Mouse (Mus musculus) forebrain, embryonic 14.5 days (tissue): Measurements from ENCODE around the gene Shroom1. TPM values are rescaled to one million over a fixed set of nuclear protein-coding genes. Genes with fewer than 3 reads are reported as not detected.
A peak's percentile ranks its signal among the peaks of the same experiment; 100 is the strongest.
"Not testable (repeated sequence)": the region's sequence is repeated elsewhere in the genome, so short reads cannot be mapped to it uniquely, and the experiment has no call there.

ENCODE experiments used
- ATAC-seq: fragments of 200-750 bp; cut with Nextera tagmentation; 2 replicates; pipeline ENCODE4 v1.8.0; 2017; ENCODE audit warnings: mild to moderate bottlenecking, moderate library complexity
- DNase-seq: peaks from one replicate; pipeline ENCODE4 v3.0.0-alpha.2; 2015; ENCODE audit warnings: low spot score
- H3K27ac ChIP-seq: fragments of 300-500 bp; sonication (generic); 2 replicates; pipeline ENCODE4 v1.5.1; 2014; ENCODE audit warnings: low read depth, mild to moderate bottlenecking, control low read depth, low read length, moderate library complexity
- H3K27me3 ChIP-seq: fragments of 300-500 bp; sonication (generic); replicated peaks from 2 replicates; pipeline ENCODE4 v1.6.1; 2014; ENCODE audit warnings: low read length, control low read depth, mixed read lengths; ENCODE audit not compliant: control insufficient read depth, insufficient read depth
- H3K36me3 ChIP-seq: fragments of 300-500 bp; sonication (generic); 2 replicates; pipeline ENCODE4 v1.6.1; 2014; ENCODE audit warnings: low read length, control low read depth; ENCODE audit not compliant: control insufficient read depth, insufficient read depth
- H3K4me1 ChIP-seq: fragments of 300-500 bp; sonication (generic); 2 replicates; pipeline ENCODE4 v1.6.1; 2014; ENCODE audit warnings: antibody characterized with exemption, low read length, control low read depth; ENCODE audit not compliant: control insufficient read depth, insufficient read depth
- H3K4me2 ChIP-seq: fragments of 300-500 bp; sonication (generic); 2 replicates; pipeline ENCODE4 v1.6.1; 2014; ENCODE audit warnings: mild to moderate bottlenecking, control low read depth, low read length
- H3K4me3 ChIP-seq: fragments of 300-500 bp; sonication (generic); 2 replicates; pipeline ENCODE4 v1.5.1; 2014; ENCODE audit warnings: low read depth, low read length, control low read depth
- H3K9ac ChIP-seq: fragments of 300-500 bp; sonication (generic); 2 replicates; pipeline ENCODE4 v1.6.1; 2014; ENCODE audit warnings: mild to moderate bottlenecking, low read length, control low read depth, moderate library complexity
- H3K9me3 ChIP-seq: fragments of 300-500 bp; sonication (generic); replicated peaks from 2 replicates; pipeline ENCODE4 v1.6.1; 2016; ENCODE audit warnings: low read length, control low read depth, mixed read lengths; ENCODE audit not compliant: control insufficient read depth
- WGBS: fragments of 180-500 bp; shearing (Covaris S2); extraction: QIAGEN DNeasy Blood & Tissue Kit; methylation state at CpG from one replicate; pipeline ENCODE4 v1.1.7; 2014; 5-methylcytosine and 5-hydroxymethylcytosine counted together
- polyA plus RNA-seq: library from polyadenylated mRNA; unstranded; fragments of >200 nt; fragmentation: Nextera tagmentation; extraction: Ambion mirVana; gene quantifications from 2 replicates; pipeline ENCODE4 v1.2.1, GENCODE M21; 2014

Gene Shroom1
- polyA plus RNA-seq: 1.5 and 1.7 TPM in 2 replicates

DNA sequence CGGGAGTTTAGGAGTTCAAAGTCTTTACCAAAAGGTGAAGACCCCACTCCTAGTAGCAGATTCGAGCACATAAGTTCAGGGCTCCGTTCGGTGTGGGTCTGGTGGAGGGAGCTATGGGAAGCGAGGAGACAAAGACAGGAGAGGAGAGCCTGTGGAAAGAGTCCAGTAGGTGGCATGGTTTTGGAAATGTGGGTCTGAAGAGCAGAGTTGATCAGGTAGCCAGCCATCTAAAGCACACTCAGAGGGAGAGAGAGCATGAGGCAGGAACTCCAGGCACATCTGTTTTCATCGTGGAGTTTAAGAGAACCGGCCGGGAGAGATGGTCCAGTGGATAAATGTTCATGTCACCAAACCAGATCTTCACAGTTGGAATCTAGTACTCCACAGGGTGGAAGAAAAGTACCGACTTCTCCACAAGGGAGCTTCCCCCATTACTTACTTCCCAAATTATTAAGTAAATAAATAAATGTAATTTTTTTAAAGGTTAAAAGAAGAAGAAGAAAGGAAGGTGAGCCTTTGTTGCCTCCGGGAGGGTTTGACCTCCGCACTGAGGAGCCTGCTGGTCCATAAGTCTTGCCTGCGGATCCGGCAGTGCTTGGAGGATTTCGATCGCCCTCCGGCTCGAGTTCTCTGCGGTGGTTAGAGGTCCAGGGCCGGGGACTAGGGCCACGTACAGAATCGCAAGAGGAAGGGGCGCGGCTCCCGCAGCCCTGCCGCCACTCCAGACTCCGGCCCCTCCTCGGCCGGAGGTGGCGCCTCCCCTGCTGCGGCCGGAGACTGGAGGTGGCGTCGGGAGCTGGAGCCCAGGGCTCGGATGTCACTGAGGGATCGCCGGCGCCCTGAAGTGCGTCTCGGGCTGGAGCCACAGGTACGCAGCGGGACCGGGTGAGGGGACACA lies at the start of gene Shroom1, which contains the start of gene Gm10447:
TSS of gene Shroom1 (plus strand) at position 732 of the 898 bp plus-strand sequence.
TSS of gene Gm10447 (minus strand) at position 637 of the 898 bp plus-strand sequence.
- H3K9me3 ChIP-seq: no peaks in the 10 kb centered on the region
- peak within 1 kb of the TSS; percentile 39 for H3K4me3 ChIP-seq
- H3K27ac ChIP-seq: no peak within 1 kb of the TSS
- WGBS: 3% methylated on average over 41 of the region's 42 CpGs
- peak within 1 kb of the TSS; percentile 78 for H3K4me2 ChIP-seq
- no peaks in the 10 kb centered on the region for H3K4me1 ChIP-seq
- peak within 1 kb of the TSS; percentile 58 for H3K9ac ChIP-seq
- ATAC-seq (peak; percentile 50; the same call in 1 of the 2 replicates), DNase-seq (peak; percentile 31)
- H3K36me3 ChIP-seq: no peaks in the 10 kb centered on the region
- peaks cover 28% of the 10 kb centered on the region for H3K27me3 ChIP-seq

DNA sequence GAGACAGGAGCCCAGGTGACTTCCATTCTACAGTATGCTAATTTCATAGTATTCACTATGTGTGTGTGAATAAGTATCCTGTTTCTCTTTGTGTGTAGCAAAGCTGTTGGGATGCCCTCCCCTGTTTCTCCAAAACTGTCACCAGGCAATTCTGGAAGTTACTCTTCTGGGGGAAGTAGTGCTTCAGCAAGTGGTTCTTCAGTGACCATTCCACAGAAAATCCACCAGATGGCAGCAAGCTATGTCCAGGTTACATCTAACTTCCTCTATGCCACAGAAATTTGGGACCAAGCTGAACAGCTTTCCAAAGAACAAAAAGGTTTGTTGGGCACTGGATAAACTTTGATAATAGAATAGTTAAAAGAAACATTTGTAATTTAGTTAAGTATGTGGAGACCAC lies 45.3 kb upstream of the Shroom1 start:
- peak; percentile 53 for DNase-seq

DNA sequence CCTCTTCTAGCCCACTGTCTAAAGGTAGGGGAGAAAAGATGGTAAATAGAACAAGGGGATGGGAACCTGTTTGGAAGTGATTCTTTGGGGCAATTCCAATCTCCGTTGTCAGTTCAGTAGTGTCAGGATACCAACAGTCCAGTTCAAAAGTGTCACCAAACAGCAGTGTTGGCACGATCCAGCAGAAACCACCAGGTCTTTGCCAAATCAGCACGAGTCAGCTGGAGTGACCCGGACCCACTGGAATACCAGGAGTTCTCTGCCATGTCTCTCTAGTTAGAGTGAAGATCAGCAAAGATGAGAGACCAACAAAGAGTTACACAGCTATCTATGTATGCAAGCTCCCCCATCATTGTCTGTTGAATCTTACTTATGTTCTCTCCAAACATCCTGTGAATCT lies 43.1 kb upstream of the Shroom1 start:
- no peak overlapping the region for H3K4me2 ChIP-seq
- 97% methylated on average over 4 of the region's 4 CpGs for WGBS
- H3K27me3 ChIP-seq: no peaks in the 10 kb centered on the region
- DNase-seq: no peak
- H3K9me3 ChIP-seq: no peaks in the 10 kb centered on the region
- H3K4me3 ChIP-seq: no peak overlapping the region
- no peaks in the 10 kb centered on the region for H3K4me1 ChIP-seq
- H3K9ac ChIP-seq: no peak overlapping the region
- H3K36me3 ChIP-seq: peaks cover 96% of the 10 kb centered on the region
- H3K27ac ChIP-seq: no peak overlapping the region
- no peak for ATAC-seq

More for the DNA sequence above, 45.3 kb upstream of the Shroom1 start:
- Histone ChIP-seq H3K9me3 (no peaks in the 10 kb centered on the region), H3K27me3 (no peaks in the 10 kb centered on the region), H3K4me3 (no peak overlapping the region), H3K27ac (no peak overlapping the region), H3K36me3 (peaks cover 92% of the 10 kb centered on the region), H3K9ac (no peak overlapping the region), H3K4me2 (no peak overlapping the region), H3K4me1 (no peaks in the 10 kb centered on the region)
- ATAC-seq: no peak

DNA sequence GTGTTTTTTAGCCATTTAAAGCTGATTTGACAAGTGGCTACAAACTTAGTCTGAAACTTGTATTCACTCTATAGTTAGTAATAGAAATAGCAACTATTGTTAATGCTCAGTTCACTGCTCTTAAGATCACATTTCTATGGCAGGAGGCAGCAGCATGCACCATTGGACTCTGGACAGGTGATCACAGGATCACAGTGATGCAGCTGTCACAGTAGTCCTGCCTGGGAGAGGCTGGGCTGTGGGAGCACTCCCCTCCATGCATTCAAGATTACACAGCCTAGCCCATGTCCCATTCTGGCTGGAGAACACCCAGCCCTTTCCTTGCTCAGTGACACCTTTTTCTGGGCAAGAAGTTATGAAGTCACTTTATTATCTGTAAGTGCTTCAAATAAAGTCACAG lies 39.0 kb upstream of the Shroom1 start:
- Histone ChIP-seq H3K4me1 (no peaks in the 10 kb centered on the region), H3K27me3 (no peaks in the 10 kb centered on the region), H3K27ac (no peak overlapping the region), H3K4me3 (no peak overlapping the region), H3K4me2 (no peak overlapping the region), H3K9ac (no peak overlapping the region), H3K9me3 (no peaks in the 10 kb centered on the region), H3K36me3 (peaks cover 80% of the 10 kb centered on the region)
- no peak for ATAC-seq
- no peak for DNase-seq

DNA sequence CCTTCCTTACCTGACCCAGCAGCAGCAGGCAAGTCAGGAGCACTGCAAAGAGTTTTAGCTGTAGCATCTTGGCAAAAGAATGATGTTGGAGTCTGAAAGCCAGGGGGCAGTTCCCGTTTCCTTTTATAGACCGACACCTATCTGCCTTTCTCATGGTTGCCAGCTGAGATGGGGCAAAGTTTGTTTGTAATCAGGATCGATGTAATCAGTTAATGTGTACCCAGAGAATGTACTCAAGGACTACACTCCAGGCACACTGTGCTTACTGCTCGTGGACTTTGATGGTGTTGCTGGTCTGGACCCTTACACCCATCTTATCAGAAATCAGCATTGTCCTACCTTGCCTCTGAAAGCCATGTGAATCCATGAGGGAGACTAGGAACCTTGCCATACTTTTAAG lies 34.0 kb upstream of the Shroom1 start, which contains the start of gene Leap2:
TSS of gene Leap2 (minus strand) at position 135 of the 400 bp plus-strand sequence.
- no peak within 1 kb of the TSS for H3K4me2 ChIP-seq
- no peaks in the 10 kb centered on the region for H3K9me3 ChIP-seq
- ATAC-seq (no peak), DNase-seq (no peak)
- H3K27me3 ChIP-seq: no peaks in the 10 kb centered on the region
- 91% methylated on average over 4 of the region's 4 CpGs for WGBS
- H3K9ac ChIP-seq: no peak within 1 kb of the TSS
- H3K4me3 ChIP-seq: no peak within 1 kb of the TSS
- H3K27ac ChIP-seq: no peak within 1 kb of the TSS
- H3K4me1 ChIP-seq: no peaks in the 10 kb centered on the region
- peaks cover 32% of the 10 kb centered on the region for H3K36me3 ChIP-seq

DNA sequence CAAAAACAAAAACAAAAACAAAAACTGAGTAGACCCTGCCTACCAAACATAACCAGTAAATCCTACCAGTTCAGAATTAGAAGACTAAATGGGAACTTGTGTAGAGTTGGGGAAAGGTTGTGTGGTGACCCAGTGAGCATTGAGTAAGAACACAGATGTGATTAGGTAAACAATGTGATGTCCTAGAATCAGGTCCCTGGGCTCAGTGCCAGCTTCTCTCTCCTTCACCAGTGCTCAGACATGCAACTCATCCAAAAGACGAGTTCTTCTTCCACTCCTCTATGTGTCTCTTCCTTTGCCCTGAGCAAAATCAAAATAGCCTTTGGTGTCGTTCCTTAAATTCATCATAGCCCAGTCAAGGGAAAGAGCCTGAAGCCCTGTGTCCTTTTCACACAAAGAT lies 32.2 kb upstream of the Shroom1 start:
- Histone ChIP-seq H3K36me3 (peaks cover 24% of the 10 kb centered on the region), H3K4me2 (no peak overlapping the region), H3K9ac (no peak overlapping the region), H3K4me3 (no peak overlapping the region), H3K27me3 (no peaks in the 10 kb centered on the region), H3K27ac (no peak overlapping the region), H3K9me3 (no peaks in the 10 kb centered on the region), H3K4me1 (peaks cover 2% of the 10 kb centered on the region; the same call in 1 of the 2 replicates)
- DNase-seq: no peak
- no peak for ATAC-seq
- WGBS: 83% methylated on average over 2 of the region's 2 CpGs

DNA sequence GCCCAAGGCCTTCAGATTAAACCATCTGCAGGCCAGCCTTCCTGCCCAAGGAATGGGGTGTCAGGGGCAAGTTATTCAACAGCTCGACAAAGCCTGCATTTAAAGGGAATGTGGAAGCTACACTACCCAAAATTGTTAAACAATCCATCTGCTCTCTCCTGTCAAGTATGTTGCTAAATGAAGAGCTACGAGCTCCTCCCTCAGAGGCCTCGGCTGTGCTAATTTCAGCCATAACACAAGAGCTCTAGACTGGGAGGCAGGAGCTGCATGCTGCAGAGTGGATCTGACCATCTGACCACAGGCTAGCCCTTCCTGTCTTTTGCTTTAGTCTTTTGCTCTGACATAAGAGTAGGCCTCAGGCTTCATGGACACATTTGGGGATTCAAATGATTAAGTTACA lies 31.8 kb upstream of the Shroom1 start:
- DNase-seq: no peak
- Histone ChIP-seq H3K4me3 (no peak overlapping the region), H3K27ac (no peak overlapping the region), H3K27me3 (no peaks in the 10 kb centered on the region), H3K4me1 (peaks cover 5% of the 10 kb centered on the region; the same call in 1 of the 2 replicates), H3K9ac (no peak overlapping the region), H3K36me3 (peaks cover 20% of the 10 kb centered on the region), H3K9me3 (no peaks in the 10 kb centered on the region), H3K4me2 (no peak overlapping the region)
- 88% methylated on average over 3 of the region's 3 CpGs for WGBS
- ATAC-seq: no peak

DNA sequence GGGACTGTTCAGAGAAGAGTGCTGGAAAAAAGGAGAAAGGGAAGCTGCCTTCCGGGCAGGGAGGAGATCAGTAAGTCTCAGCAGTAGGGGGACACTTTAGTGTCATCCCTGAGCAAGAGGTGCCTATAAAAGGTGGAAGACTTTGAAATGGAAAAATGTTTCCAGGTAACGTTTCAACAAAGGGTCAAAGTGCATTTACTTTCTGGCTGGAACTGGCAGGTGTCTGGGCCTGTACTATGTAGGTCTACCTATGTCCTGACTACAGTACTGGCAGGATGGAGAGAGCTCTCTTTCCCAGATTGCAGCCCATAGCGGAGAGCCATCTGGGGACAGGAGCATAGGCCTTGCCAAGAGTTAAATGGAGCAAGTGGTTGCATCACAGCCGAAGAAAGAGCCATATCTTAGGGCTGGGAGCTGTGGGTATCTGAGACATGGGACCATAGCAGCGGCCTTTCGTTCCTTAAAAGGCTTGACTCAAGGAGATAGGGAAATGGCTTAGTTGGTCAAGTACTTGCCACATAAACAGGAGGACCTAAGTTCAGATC lies 31.2 kb upstream of the Shroom1 start:
- no peak overlapping the region for H3K4me2 ChIP-seq
- H3K27ac ChIP-seq: no peak overlapping the region
- DNase-seq (no peak), ATAC-seq (no peak)
- no peak overlapping the region for H3K9ac ChIP-seq
- H3K9me3 ChIP-seq: no peaks in the 10 kb centered on the region
- H3K4me3 ChIP-seq: no peak overlapping the region
- peaks cover 5% of the 10 kb centered on the region; the same call in 1 of the 2 replicates for H3K4me1 ChIP-seq
- no peaks in the 10 kb centered on the region for H3K27me3 ChIP-seq
- 89% methylated on average over 6 of the region's 6 CpGs for WGBS
- peaks cover 18% of the 10 kb centered on the region for H3K36me3 ChIP-seq

DNA sequence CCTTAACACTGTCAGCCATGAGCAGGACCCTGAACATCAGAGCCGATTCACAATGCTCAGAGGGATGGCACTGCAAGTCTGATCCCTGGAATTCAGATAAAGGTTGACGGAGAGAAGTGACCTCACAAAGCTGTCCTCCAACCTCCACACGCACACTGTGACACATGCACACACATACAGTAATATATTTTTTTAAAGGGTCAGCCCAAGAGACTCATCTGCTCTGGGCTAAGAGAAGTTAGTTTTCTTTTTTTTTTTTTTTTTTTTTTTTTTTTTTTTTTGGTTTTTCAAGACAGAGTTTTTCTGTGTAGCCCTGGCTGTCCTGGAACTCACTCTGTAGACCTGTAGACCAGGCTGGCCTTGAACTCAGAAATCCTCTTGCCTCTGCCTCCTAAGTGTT lies 30.1 kb upstream of the Shroom1 start:
- 85% methylated on average over 3 of the region's 3 CpGs for WGBS
- peaks cover 11% of the 10 kb centered on the region for H3K36me3 ChIP-seq
- not testable (repeated sequence) for H3K4me3 ChIP-seq, H3K27me3 ChIP-seq, H3K4me2 ChIP-seq, H3K9me3 ChIP-seq, H3K9ac ChIP-seq, H3K27ac ChIP-seq, DNase-seq, ATAC-seq, H3K4me1 ChIP-seq
